Mouse (Mus musculus): ENCODE measurements around the gene Toporsl. TPM values are rescaled to one million over a fixed set of nuclear protein-coding genes. Genes with fewer than 3 reads are reported as not detected.
A peak's percentile ranks its signal among the peaks of the same experiment; 100 is the strongest.

Gene Toporsl
- polyA plus RNA-seq, 1 experiment from 2014 or later: not detected

DNA sequence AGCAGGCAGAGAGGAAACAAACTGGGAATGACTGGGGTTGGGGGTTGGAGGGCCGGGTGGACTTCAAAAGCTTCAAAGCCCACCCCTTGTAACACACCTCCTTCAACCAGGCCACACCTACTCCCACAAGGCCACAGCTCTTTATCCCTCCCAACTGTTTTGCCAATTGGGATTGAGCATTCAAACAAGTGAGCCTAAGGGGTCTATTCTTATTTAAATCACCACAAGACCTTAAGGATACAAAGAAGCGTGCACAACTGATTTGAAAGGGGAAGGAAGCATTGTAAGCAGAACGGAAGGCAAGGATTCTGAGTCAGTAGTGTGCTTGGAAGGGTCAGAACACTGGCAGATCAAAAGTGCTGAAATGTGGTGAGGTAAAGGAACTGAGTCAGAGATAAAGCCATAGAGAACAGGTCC lies 64.6 kb downstream of the Toporsl start:
- peak; percentile 77 for ATAC-seq
- Histone ChIP-seq H3K9ac (no peak overlapping the region), H3K27me3 (no peaks in the 10 kb centered on the region), H3K9me3 (replicated peaks) (no peaks in the 10 kb centered on the region), H3K36me3 (ENCODE audit: poor library complexity, severe bottlenecking) (no peaks in the 10 kb centered on the region), H3K27ac (no peak overlapping the region), H3K4me3 (no peak overlapping the region), H3K4me2 (no peak overlapping the region), H3K4me1 (peaks cover 6% of the 10 kb centered on the region)
- WGBS: 6% methylated on average over 3 of the region's 3 CpGs

DNA sequence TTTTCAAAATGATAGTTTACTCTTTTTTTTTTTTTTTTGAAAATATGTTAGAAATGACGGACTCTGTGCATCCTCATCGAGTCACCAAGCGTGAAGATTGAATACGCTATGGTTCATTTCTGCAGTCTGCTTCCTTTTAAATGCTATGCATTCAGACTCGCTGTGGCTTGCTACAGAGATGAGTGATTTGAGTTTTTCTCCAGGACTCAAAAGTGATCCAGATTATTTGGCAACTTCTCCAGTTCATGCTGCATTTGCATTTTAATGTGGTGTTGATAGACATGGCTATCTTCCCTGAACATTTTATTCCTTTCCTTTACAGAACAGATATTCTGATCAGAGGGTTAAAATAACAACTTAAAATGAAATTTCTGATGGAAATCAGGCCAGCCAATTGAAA lies 65.2 kb downstream of the Toporsl start:
- ATAC-seq: no peak
- H3K27ac ChIP-seq: no peak overlapping the region
- no peaks in the 10 kb centered on the region for H3K9me3 ChIP-seq (replicated peaks)
- H3K4me3 ChIP-seq: no peak overlapping the region
- no peaks in the 10 kb centered on the region for H3K27me3 ChIP-seq
- 75% methylated on average over 5 of the region's 5 CpGs for WGBS
- no peak overlapping the region for H3K4me2 ChIP-seq
- no peak overlapping the region for H3K9ac ChIP-seq
- H3K36me3 ChIP-seq (ENCODE audit: poor library complexity, severe bottlenecking): no peaks in the 10 kb centered on the region
- peaks cover 10% of the 10 kb centered on the region for H3K4me1 ChIP-seq

Other genes starting within 250 kb of the Toporsl start
- gene Smc2, start 157.0 kb upstream of the Toporsl start, polyA plus RNA-seq (2015; fragmentation: Nextera tagmentation; extraction: Ambion mirVana): 214 and 225 TPM in 2 replicates
- 1.7 and 2.3 TPM in 2 replicates for gene Vma21-ps, start 99.0 kb upstream of the Toporsl start, polyA plus RNA-seq (2015; fragmentation: Nextera tagmentation; extraction: Ambion mirVana)
- gene Olfr275, start 218.3 kb downstream of the Toporsl start, polyA plus RNA-seq (2015; fragmentation: Nextera tagmentation; extraction: Ambion mirVana): not detected in 2 replicates